Mouse (Mus musculus) heart, postnatal 4 days (tissue): ENCODE measurements around the gene Evpl. TPM values are rescaled to one million over a fixed set of nuclear protein-coding genes. Genes with fewer than 3 reads are reported as not detected.

Experiments used
- total RNA-seq, 2 experiments: library from RNA; stranded (reverse); gene quantifications; 2 replicates each; pipeline ENCODE4 v1.2.3; 2021

The Evpl gene
- total RNA-seq, 2 experiments from 2014 or later, result 1.2 to 1.6 TPM

Other genes starting within 250 kb of the Evpl start
- 10 to 100 TPM; 52.9 to 54.3 TPM for gene Galk1, start 225.4 kb downstream of the Evpl start, total RNA-seq
- 100 to 1,000 TPM; 466 to 502 TPM for gene H3f3b, start 210.1 kb downstream of the Evpl start, total RNA-seq
- gene Unk, start 207.8 kb downstream of the Evpl start, total RNA-seq, result 10 to 100 TPM; 22.3 to 25.0 TPM
- under 1 TPM; 0.88 to 0.95 TPM for gene Unc13d, start 160.1 kb downstream of the Evpl start, total RNA-seq
- 100 to 1,000 TPM; 107 TPM for gene Wbp2, start 151.1 kb downstream of the Evpl start, total RNA-seq
- gene Trim47, start 110.9 kb downstream of the Evpl start, total RNA-seq, result 10 to 100 TPM; 47.1 to 50.9 TPM
- gene Trim65, start 106.9 kb downstream of the Evpl start, total RNA-seq, result 1 to 10 TPM; 4.3 to 4.8 TPM
- 10 to 100 TPM; 52.5 to 55.3 TPM for gene Mrpl38, start 99.2 kb downstream of the Evpl start, total RNA-seq
- 10 to 100 TPM; 20.2 to 21.5 TPM for gene Fbf1, start 69.9 kb downstream of the Evpl start, total RNA-seq
- gene Ten1, start 39.2 kb downstream of the Evpl start, total RNA-seq, result 10 to 100 TPM; 32.7 to 39.6 TPM
- gene Acox1, start 39.0 kb downstream of the Evpl start, total RNA-seq, result 10 to 100 TPM; 70.3 to 73.3 TPM
- gene Srp68, start 36.1 kb upstream of the Evpl start, total RNA-seq, result 10 to 100 TPM; 60.5 to 61.7 TPM
- gene Galr2, start 42.9 kb upstream of the Evpl start, total RNA-seq, result not detected
- 10 to 100 TPM; 54.0 to 62.6 TPM for gene Exoc7, start 69.2 kb upstream of the Evpl start, total RNA-seq
- under 1 TPM in 1 of 2 experiments, not detected in 1; 0.23 TPM for gene Foxj1, start 97.3 kb upstream of the Evpl start, total RNA-seq
- gene Rnf157, start 175.0 kb upstream of the Evpl start, total RNA-seq, result 10 to 100 TPM; 11.9 to 12.4 TPM
- gene Ubald2, start 196.0 kb upstream of the Evpl start, total RNA-seq, result 10 to 100 TPM; 52.8 to 55.5 TPM
- under 1 TPM in 1 of 2 experiments, not detected in 1; 0.05 TPM for gene Qrich2, start 228.2 kb upstream of the Evpl start, total RNA-seq